Mouse (Mus musculus) bone marrow, adult 2 months (tissue): ENCODE results near the gene Lrrc25.

Source experiments
- CTCF ChIP-seq: fragments of 200-500 bp; IDR thresholded peaks from 2 replicates; pipeline ENCODE4 v1.5.1; 2011; ENCODE audit warnings: low read length, control low read depth; ENCODE audit not compliant: control insufficient read depth, insufficient read depth
- POLR2A ChIP-seq: fragments of 200-500 bp; IDR thresholded peaks from 2 replicates; pipeline ENCODE4 v1.6.1; 2011; ENCODE audit warnings: low read depth, mild to moderate bottlenecking, control low read depth, low read length, borderline replicate concordance; ENCODE audit not compliant: control insufficient read depth

DNA sequence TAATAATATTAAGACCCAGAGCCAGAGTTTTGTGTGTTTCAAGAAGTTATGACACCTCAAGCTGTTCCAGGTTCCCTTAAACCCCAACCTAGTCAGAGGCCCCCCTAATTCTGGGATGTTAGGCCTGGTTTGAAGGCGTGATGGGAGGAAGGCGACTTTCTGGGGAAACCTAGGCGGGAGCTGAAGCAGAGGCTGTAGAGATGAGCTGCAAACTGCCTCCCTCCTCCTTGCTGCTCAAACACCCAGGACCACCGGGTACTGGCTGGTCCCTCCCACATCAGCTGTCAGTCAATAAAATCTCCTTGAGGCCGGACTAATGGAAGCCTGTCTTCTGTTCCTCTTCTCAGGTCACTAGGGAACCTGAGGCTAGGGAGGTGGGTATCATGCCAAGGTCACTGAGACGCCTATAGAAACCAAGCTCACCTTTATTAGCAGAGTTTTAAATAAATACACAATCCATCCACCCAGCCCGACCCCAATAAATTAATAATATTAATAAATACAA lies 13.1 kb downstream of the Lrrc25 start:
- TF ChIP-seq CTCF (no peak), POLR2A (no peak)
